Mouse (Mus musculus): ENCODE measurements at regions not wholly inside any gene's neighbourhood (a gene's known extent, or its start where the extent isn't known, plus 50 kb on each side); places are given as distances from the start of the nearest gene placed in this dataset.

DNA sequence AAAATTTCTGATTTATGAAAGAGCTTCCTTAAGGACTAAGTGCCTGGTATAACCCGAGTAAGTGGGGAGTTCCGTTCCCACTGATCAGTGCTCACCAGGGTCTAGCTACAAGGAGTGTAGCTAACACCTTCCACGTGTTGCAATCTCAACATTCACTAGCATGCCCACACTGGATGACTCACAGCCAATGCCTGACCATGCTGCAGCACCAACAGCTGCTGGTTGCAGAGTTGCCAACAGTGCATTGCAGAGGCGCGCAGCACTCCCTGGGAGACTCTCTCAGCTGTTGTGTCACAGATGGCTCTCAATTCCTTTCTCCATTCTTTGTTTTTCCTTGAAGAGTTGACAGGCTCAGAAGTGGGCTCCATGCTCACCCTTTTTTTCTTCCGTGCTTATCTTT, 787.5 kb upstream of the Tenm3 start:
- H3K4me3 ChIP-seq (ENCODE audit: low read depth, low read length) = no peak overlapping the region
- H3K27me3 ChIP-seq (ENCODE audit: control insufficient read depth, insufficient read depth, low read length, poor library complexity, severe bottlenecking) = no peaks in the 10 kb centered on the region
- H3K36me3 ChIP-seq (ENCODE audit: control insufficient read depth, insufficient read depth, low read length, poor library complexity, severe bottlenecking) = no peaks in the 10 kb centered on the region
- H3K9ac ChIP-seq (ENCODE audit: low read depth, poor library complexity, severe bottlenecking) = no peak overlapping the region
- H3K27ac ChIP-seq (ENCODE audit: insufficient read depth, low read length) = no peak overlapping the region
- no peaks in the 10 kb centered on the region for H3K9me3 ChIP-seq (replicated peaks; ENCODE audit: control insufficient read depth, insufficient read depth, low read length, poor library complexity, severe bottlenecking)
- no peak for TF ChIP-seq POLR2A (IDR thresholded peaks at IDR 0.05; ENCODE audit: insufficient read depth, low read length)
- no peak for TF ChIP-seq EP300 (IDR thresholded peaks at IDR 0.05; ENCODE audit: insufficient read depth, low read depth, low read length)
- TF ChIP-seq CTCF (IDR thresholded peaks at IDR 0.05; ENCODE audit: low read depth, low read length) = no peak
- no peaks in the 10 kb centered on the region for H3K4me1 ChIP-seq (ENCODE audit: control insufficient read depth, insufficient read depth, low read length)

GRCm38 (mm10) chr8:49627966-49628495, 784.3 kb upstream of the Tenm3 start:
- Histone ChIP-seq H3K36me3 (ENCODE audit: control insufficient read depth, insufficient read depth, low read length, poor library complexity, severe bottlenecking) (no peaks in the 10 kb centered on the region), H3K4me3 (ENCODE audit: low read depth, low read length) (no peak overlapping the region), H3K27ac (ENCODE audit: insufficient read depth, low read length) (no peak overlapping the region), H3K9me3 (replicated peaks; ENCODE audit: control insufficient read depth, insufficient read depth, low read length, poor library complexity, severe bottlenecking) (no peaks in the 10 kb centered on the region), H3K4me1 (ENCODE audit: control insufficient read depth, insufficient read depth, low read length) (no peaks in the 10 kb centered on the region), H3K9ac (ENCODE audit: low read depth, poor library complexity, severe bottlenecking) (no peak overlapping the region), H3K27me3 (ENCODE audit: control insufficient read depth, insufficient read depth, low read length, poor library complexity, severe bottlenecking) (no peaks in the 10 kb centered on the region; the same call in 1 of the 2 replicates)
- TF ChIP-seq EP300 (IDR thresholded peaks at IDR 0.05; ENCODE audit: insufficient read depth, low read depth, low read length) (no peak), POLR2A (IDR thresholded peaks at IDR 0.05; ENCODE audit: insufficient read depth, low read length) (no peak), CTCF (IDR thresholded peaks at IDR 0.05; ENCODE audit: low read depth, low read length) (no peak)

GRCm38 (mm10) chr8:49595501-49595900, 751.8 kb upstream of the Tenm3 start:
- no peaks in the 10 kb centered on the region for H3K27me3 ChIP-seq (ENCODE audit: control insufficient read depth, insufficient read depth, low read length, poor library complexity, severe bottlenecking)

DNA sequence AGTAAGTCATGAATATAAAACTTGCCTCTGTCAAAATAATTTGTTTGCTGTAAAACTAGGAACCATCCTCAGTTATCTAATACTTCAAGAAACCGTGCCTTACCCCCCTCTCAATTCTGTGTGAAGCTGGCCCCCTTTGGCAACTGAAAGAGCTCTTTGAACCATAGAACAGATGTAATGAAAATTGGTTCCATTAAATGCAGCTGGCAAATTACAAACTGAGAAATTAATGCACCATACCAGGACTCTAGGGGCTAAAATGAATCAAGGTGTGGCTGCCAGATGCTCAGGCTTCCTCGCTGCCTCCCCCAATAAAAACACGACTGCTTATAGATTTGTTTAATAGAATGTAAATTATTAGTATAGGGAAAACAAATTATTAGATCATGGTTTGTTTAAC, 723.7 kb upstream of the Tenm3 start:
- Histone ChIP-seq H3K27me3 (ENCODE audit: control insufficient read depth, insufficient read depth, low read length, poor library complexity, severe bottlenecking) (no peaks in the 10 kb centered on the region; the same call in 1 of the 2 replicates), H3K36me3 (ENCODE audit: control insufficient read depth, insufficient read depth, low read length, poor library complexity, severe bottlenecking) (no peaks in the 10 kb centered on the region), H3K4me1 (ENCODE audit: control insufficient read depth, insufficient read depth, low read length) (no peaks in the 10 kb centered on the region), H3K9ac (ENCODE audit: low read depth, poor library complexity, severe bottlenecking) (no peak overlapping the region), H3K4me3 (ENCODE audit: low read depth, low read length) (no peak overlapping the region), H3K27ac (ENCODE audit: insufficient read depth, low read length) (no peak overlapping the region), H3K9me3 (replicated peaks; ENCODE audit: control insufficient read depth, insufficient read depth, low read length, poor library complexity, severe bottlenecking) (no peaks in the 10 kb centered on the region)
- TF ChIP-seq EP300 (IDR thresholded peaks at IDR 0.05; ENCODE audit: insufficient read depth, low read depth, low read length) (no peak), CTCF (IDR thresholded peaks at IDR 0.05; ENCODE audit: low read depth, low read length) (no peak), POLR2A (IDR thresholded peaks at IDR 0.05; ENCODE audit: insufficient read depth, low read length) (no peak)

More at GRCm38 (mm10) chr8:49595501-49595900, 751.8 kb upstream of the Tenm3 start:
- H3K4me1 ChIP-seq (ENCODE audit: control insufficient read depth, insufficient read depth, low read length) = no peaks in the 10 kb centered on the region
- H3K36me3 ChIP-seq (ENCODE audit: control insufficient read depth, insufficient read depth, low read length, poor library complexity, severe bottlenecking) = no peaks in the 10 kb centered on the region
- no peaks in the 10 kb centered on the region for H3K9me3 ChIP-seq (replicated peaks; ENCODE audit: control insufficient read depth, insufficient read depth, low read length, poor library complexity, severe bottlenecking)
- TF ChIP-seq POLR2A (IDR thresholded peaks at IDR 0.05; ENCODE audit: insufficient read depth, low read length) (no peak), EP300 (IDR thresholded peaks at IDR 0.05; ENCODE audit: insufficient read depth, low read depth, low read length) (no peak), CTCF (IDR thresholded peaks at IDR 0.05; ENCODE audit: low read depth, low read length) (no peak)
- no peak overlapping the region for H3K4me3 ChIP-seq (ENCODE audit: low read depth, low read length)
- no peak overlapping the region for H3K9ac ChIP-seq (ENCODE audit: low read depth, poor library complexity, severe bottlenecking)
- no peak overlapping the region for H3K27ac ChIP-seq (ENCODE audit: insufficient read depth, low read length)

DNA sequence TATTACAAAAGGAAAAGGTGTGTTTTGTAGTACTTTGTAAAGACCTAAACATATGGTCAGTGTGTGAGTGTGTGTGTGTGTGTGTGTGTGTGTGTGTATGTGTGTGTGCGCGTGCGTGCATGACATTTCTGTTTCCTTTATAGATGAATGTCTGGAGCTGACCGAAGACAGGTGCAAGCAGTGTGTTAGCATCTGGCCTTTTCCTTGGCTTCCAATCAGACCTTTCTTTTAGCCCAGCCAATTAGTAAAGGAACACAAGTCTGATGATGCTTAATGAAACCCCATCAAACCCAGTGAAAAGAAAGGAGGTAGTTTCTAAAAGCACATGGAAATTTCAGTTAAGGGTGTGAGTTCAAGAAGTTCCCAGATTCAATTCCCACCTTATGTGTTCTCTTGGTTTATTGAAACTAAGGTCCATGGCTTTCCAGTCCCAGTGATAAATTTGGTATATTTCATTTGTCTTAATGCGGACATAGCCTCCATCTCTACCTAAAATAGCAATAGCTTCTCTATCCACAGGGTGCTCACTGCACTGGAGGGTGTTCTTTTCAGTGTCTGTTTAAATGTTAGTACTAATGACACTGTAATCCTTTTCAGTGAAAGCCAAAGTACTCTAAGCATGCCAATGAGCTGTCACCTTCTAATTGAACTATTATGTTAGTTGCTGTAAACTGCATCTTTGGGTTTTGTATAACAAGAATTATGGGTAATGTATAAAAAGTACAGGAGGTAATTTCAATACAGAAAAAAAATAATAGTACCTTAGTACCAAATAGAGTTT, 719.9 kb upstream of the Tenm3 start:
- Histone ChIP-seq H3K4me1 (ENCODE audit: control insufficient read depth, insufficient read depth, low read length) (no peaks in the 10 kb centered on the region), H3K27me3 (ENCODE audit: control insufficient read depth, insufficient read depth, low read length, poor library complexity, severe bottlenecking) (no peaks in the 10 kb centered on the region; the same call in 1 of the 2 replicates), H3K9ac (ENCODE audit: low read depth, poor library complexity, severe bottlenecking) (no peak overlapping the region), H3K36me3 (ENCODE audit: control insufficient read depth, insufficient read depth, low read length, poor library complexity, severe bottlenecking) (no peaks in the 10 kb centered on the region), H3K27ac (ENCODE audit: insufficient read depth, low read length) (no peak overlapping the region), H3K9me3 (replicated peaks; ENCODE audit: control insufficient read depth, insufficient read depth, low read length, poor library complexity, severe bottlenecking) (no peaks in the 10 kb centered on the region), H3K4me3 (ENCODE audit: low read depth, low read length) (no peak overlapping the region)
- TF ChIP-seq EP300 (IDR thresholded peaks at IDR 0.05; ENCODE audit: insufficient read depth, low read depth, low read length) (no peak), CTCF (IDR thresholded peaks at IDR 0.05; ENCODE audit: low read depth, low read length) (no peak), POLR2A (IDR thresholded peaks at IDR 0.05; ENCODE audit: insufficient read depth, low read length) (no peak)

- H3K9me3 ChIP-seq (replicated peaks; ENCODE audit: control insufficient read depth, insufficient read depth, low read length, poor library complexity, severe bottlenecking) = no peaks in the 10 kb centered on the region
- no peaks in the 10 kb centered on the region for H3K4me1 ChIP-seq (ENCODE audit: control insufficient read depth, insufficient read depth, low read length)
- no peak for TF ChIP-seq CTCF (IDR thresholded peaks at IDR 0.05; ENCODE audit: low read depth, low read length)
- no peak for TF ChIP-seq EP300 (IDR thresholded peaks at IDR 0.05; ENCODE audit: insufficient read depth, low read depth, low read length)
- no peak for TF ChIP-seq POLR2A (IDR thresholded peaks at IDR 0.05; ENCODE audit: insufficient read depth, low read length)
- no peak overlapping the region for H3K9ac ChIP-seq (ENCODE audit: low read depth, poor library complexity, severe bottlenecking)
- no peaks in the 10 kb centered on the region for H3K36me3 ChIP-seq (ENCODE audit: control insufficient read depth, insufficient read depth, low read length, poor library complexity, severe bottlenecking)
- H3K27me3 ChIP-seq (ENCODE audit: control insufficient read depth, insufficient read depth, low read length, poor library complexity, severe bottlenecking) = no peaks in the 10 kb centered on the region; the same call in 1 of the 2 replicates
- no peak overlapping the region for H3K27ac ChIP-seq (ENCODE audit: insufficient read depth, low read length)
- H3K4me3 ChIP-seq (ENCODE audit: low read depth, low read length) = no peak overlapping the region
These were observed 719.2 kb upstream of the Tenm3 start for GRCm38 (mm10) chr8:49562976-49563375.
